Mouse (Mus musculus): ENCODE data around the gene Klc2.

- no peak for TF ChIP-seq CTCF (IDR thresholded peaks at IDR 0.05; ENCODE audit: low read depth)
- TF ChIP-seq EP300 (optimal IDR thresholded peaks at IDR 0.05): no peak
These were observed at the start of gene Klc2 for GRCm38 (mm10) chr19:5118384-5118698.
